Mouse (Mus musculus): ENCODE results near the gene Map3k20. TPM values are rescaled to one million over a fixed set of nuclear protein-coding genes. Genes with fewer than 3 reads are reported as not detected.

Gene Map3k20
- total RNA-seq (2014; rRNA removed) = 8.0 and 8.5 TPM in 2 replicates
- 3.4 and 3.6 TPM in 2 replicates for polyA plus RNA-seq (2015; fragmentation: Nextera tagmentation; extraction: Ambion mirVana)

- H3K4me2 ChIP-seq (ENCODE audit: low read depth, low read length, poor library complexity, severe bottlenecking) = peak within 1 kb of the TSS; percentile 98
- TF ChIP-seq CTCF (IDR thresholded peaks at IDR 0.05) = peak; percentile 62
- H3K9me3 ChIP-seq (ENCODE audit: low read length) = no peaks in the 10 kb centered on the region
- no peak within 1 kb of the TSS for H3K27ac ChIP-seq (ENCODE audit: low read depth, low read length)
- H3K4me3 ChIP-seq (ENCODE audit: low read depth, low read length) = peak within 1 kb of the TSS; percentile 75
- 2% methylated on average over 46 of the region's 50 CpGs for WGBS
- H3K36me3 ChIP-seq (ENCODE audit: insufficient read depth, low read length) = no peaks in the 10 kb centered on the region
- 0 out of 2 replicates have a peak, but pooled peaks cover 4% of the 10 kb centered on the region for H3K27me3 ChIP-seq (ENCODE audit: insufficient read depth, low read length)
- DNase-seq (ENCODE audit: low spot score) (peak; percentile 67), ATAC-seq (ENCODE audit: low FRiP score) (peak; percentile 68)
- H3K4me1 ChIP-seq (ENCODE audit: insufficient read depth, low read length) = no peaks in the 10 kb centered on the region
- H3K9ac ChIP-seq (replicated peaks; ENCODE audit: low read length, poor library complexity, severe bottlenecking) = peak within 1 kb of the TSS; percentile 68
These were observed at the start of gene Map3k20 for GRCm38 (mm10) chr2:72285256-72285887. Gene Map3k20, plus strand, starts transcription at chr2:72285637.

GRCm38 (mm10) chr2:72238421-72238820 lies 47.0 kb upstream of the Map3k20 start:
- Histone ChIP-seq H3K9ac (replicated peaks; ENCODE audit: low read length, poor library complexity, severe bottlenecking) (no peak overlapping the region), H3K27me3 (ENCODE audit: insufficient read depth, low read length) (peaks cover 2% of the 10 kb centered on the region; the same call in 1 of the 2 replicates), H3K36me3 (ENCODE audit: insufficient read depth, low read length) (0 out of 2 replicates have a peak, but pooled peaks cover 3% of the 10 kb centered on the region), H3K4me2 (ENCODE audit: low read depth, low read length, poor library complexity, severe bottlenecking) (no peak overlapping the region), H3K4me3 (ENCODE audit: low read depth, low read length) (no peak overlapping the region), H3K27ac (ENCODE audit: low read depth, low read length) (no peak overlapping the region), H3K9me3 (ENCODE audit: low read length) (no peaks in the 10 kb centered on the region), H3K4me1 (ENCODE audit: insufficient read depth, low read length) (peaks cover 6% of the 10 kb centered on the region; the same call in 1 of the 2 replicates)
- WGBS = 69% methylated on average over 2 of the region's 2 CpGs
- ATAC-seq (ENCODE audit: low FRiP score) (no peak), DNase-seq (ENCODE audit: low spot score) (no peak)
- no peak for TF ChIP-seq CTCF (IDR thresholded peaks at IDR 0.05)

GRCm38 (mm10) chr2:72238925-72239324 lies 46.5 kb upstream of the Map3k20 start:
- no peak overlapping the region for H3K4me3 ChIP-seq (ENCODE audit: low read depth, low read length)
- peaks cover 2% of the 10 kb centered on the region; the same call in 1 of the 2 replicates for H3K27me3 ChIP-seq (ENCODE audit: insufficient read depth, low read length)
- H3K9me3 ChIP-seq (ENCODE audit: low read length) = no peaks in the 10 kb centered on the region
- TF ChIP-seq CTCF (IDR thresholded peaks at IDR 0.05) = no peak
- H3K27ac ChIP-seq (ENCODE audit: low read depth, low read length) = no peak overlapping the region
- no peak overlapping the region for H3K9ac ChIP-seq (replicated peaks; ENCODE audit: low read length, poor library complexity, severe bottlenecking)
- WGBS = 43% methylated on average over 11 of the region's 11 CpGs
- H3K4me1 ChIP-seq (ENCODE audit: insufficient read depth, low read length) = peaks cover 6% of the 10 kb centered on the region; the same call in 1 of the 2 replicates
- DNase-seq (ENCODE audit: low spot score) (no peak), ATAC-seq (ENCODE audit: low FRiP score) (no peak)
- H3K4me2 ChIP-seq (ENCODE audit: low read depth, low read length, poor library complexity, severe bottlenecking) = no peak overlapping the region
- H3K36me3 ChIP-seq (ENCODE audit: insufficient read depth, low read length) = 0 out of 2 replicates have a peak, but pooled peaks cover 3% of the 10 kb centered on the region

DNA sequence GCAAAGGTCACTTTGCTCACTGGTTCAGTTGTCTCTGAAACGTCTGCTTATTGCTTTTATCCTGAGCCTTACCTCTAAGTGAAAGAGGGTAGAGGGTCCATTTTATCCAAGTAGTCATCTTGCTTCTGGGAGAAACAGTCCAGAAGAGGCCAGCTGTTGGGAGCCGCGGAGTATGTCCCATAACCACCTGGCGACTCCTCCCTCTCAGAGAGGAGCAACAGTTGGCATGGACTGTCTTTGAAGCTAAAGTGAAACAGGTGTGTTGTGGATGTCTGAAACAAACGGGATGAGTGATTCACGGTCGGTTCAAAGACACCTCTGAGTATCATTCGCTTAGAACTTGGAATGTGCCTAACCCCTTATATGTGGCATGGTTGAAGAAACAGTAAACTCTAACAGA lies 46.0 kb upstream of the Map3k20 start:
- DNase-seq (ENCODE audit: low spot score) (no peak), ATAC-seq (ENCODE audit: low FRiP score) (no peak)
- Histone ChIP-seq H3K9me3 (ENCODE audit: low read length) (no peaks in the 10 kb centered on the region), H3K4me2 (ENCODE audit: low read depth, low read length, poor library complexity, severe bottlenecking) (no peak overlapping the region), H3K4me3 (ENCODE audit: low read depth, low read length) (no peak overlapping the region), H3K9ac (replicated peaks; ENCODE audit: low read length, poor library complexity, severe bottlenecking) (no peak overlapping the region), H3K36me3 (ENCODE audit: insufficient read depth, low read length) (0 out of 2 replicates have a peak, but pooled peaks cover 8% of the 10 kb centered on the region), H3K27me3 (ENCODE audit: insufficient read depth, low read length) (peaks cover 2% of the 10 kb centered on the region; the same call in 1 of the 2 replicates), H3K4me1 (ENCODE audit: insufficient read depth, low read length) (peaks cover 6% of the 10 kb centered on the region; the same call in 1 of the 2 replicates), H3K27ac (ENCODE audit: low read depth, low read length) (no peak overlapping the region)
- no peak for TF ChIP-seq CTCF (IDR thresholded peaks at IDR 0.05)
- 90% methylated on average over 8 of the region's 8 CpGs for WGBS

DNA sequence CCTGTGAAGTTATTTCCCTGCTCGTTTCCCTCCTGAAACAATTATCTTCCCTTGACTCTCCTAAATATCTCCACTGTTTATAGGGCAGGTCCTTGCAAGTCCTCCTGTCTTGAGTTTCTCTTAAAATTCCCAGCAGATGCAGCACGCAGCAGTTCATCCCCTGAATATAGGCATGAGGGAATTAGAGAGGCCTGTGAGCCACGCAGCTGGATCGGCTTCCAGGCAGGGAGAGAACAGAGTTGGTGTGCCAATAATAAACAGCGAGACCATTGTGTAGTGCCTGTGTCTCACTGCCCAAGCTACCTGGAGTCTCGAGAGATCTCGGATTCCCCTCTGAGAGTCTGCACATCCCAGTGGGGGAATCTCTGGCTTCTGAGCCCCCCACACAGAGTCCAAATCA lies 45.4 kb upstream of the Map3k20 start:
- 0 out of 2 replicates have a peak, but pooled peaks cover 9% of the 10 kb centered on the region for H3K36me3 ChIP-seq (ENCODE audit: insufficient read depth, low read length)
- H3K4me1 ChIP-seq (ENCODE audit: insufficient read depth, low read length) = peaks cover 6% of the 10 kb centered on the region; the same call in 1 of the 2 replicates
- H3K9me3 ChIP-seq (ENCODE audit: low read length) = no peaks in the 10 kb centered on the region
- no peak for TF ChIP-seq CTCF (IDR thresholded peaks at IDR 0.05)
- DNase-seq (ENCODE audit: low spot score) = no peak
- no peak overlapping the region for H3K4me2 ChIP-seq (ENCODE audit: low read depth, low read length, poor library complexity, severe bottlenecking)
- H3K27ac ChIP-seq (ENCODE audit: low read depth, low read length) = no peak overlapping the region
- no peak for ATAC-seq (ENCODE audit: low FRiP score)
- no peak overlapping the region for H3K4me3 ChIP-seq (ENCODE audit: low read depth, low read length)
- H3K27me3 ChIP-seq (ENCODE audit: insufficient read depth, low read length) = peaks cover 2% of the 10 kb centered on the region; the same call in 1 of the 2 replicates
- 63% methylated on average over 7 of the region's 7 CpGs for WGBS
- no peak overlapping the region for H3K9ac ChIP-seq (replicated peaks; ENCODE audit: low read length, poor library complexity, severe bottlenecking)

GRCm38 (mm10) chr2:72240691-72241090 lies 44.7 kb upstream of the Map3k20 start:
- TF ChIP-seq CTCF (IDR thresholded peaks at IDR 0.05) = no peak
- Histone ChIP-seq H3K4me1 (ENCODE audit: insufficient read depth, low read length) (0 out of 2 replicates have a peak, but pooled peaks cover 2% of the 10 kb centered on the region), H3K4me2 (ENCODE audit: low read depth, low read length, poor library complexity, severe bottlenecking) (no peak overlapping the region), H3K4me3 (ENCODE audit: low read depth, low read length) (no peak overlapping the region), H3K9ac (replicated peaks; ENCODE audit: low read length, poor library complexity, severe bottlenecking) (no peak overlapping the region), H3K9me3 (ENCODE audit: low read length) (no peaks in the 10 kb centered on the region), H3K36me3 (ENCODE audit: insufficient read depth, low read length) (0 out of 2 replicates have a peak, but pooled peaks cover 9% of the 10 kb centered on the region), H3K27ac (ENCODE audit: low read depth, low read length) (no peak overlapping the region), H3K27me3 (ENCODE audit: insufficient read depth, low read length) (peaks cover 2% of the 10 kb centered on the region; the same call in 1 of the 2 replicates)
- ATAC-seq (ENCODE audit: low FRiP score) (no peak), DNase-seq (ENCODE audit: low spot score) (no peak)
- 82% methylated on average over 7 of the region's 7 CpGs for WGBS
